Mouse (Mus musculus) embryonic facial prominence, embryonic 10.5 days (tissue): ENCODE measurements around the gene Chst14. TPM values are rescaled to one million over a fixed set of nuclear protein-coding genes. Genes with fewer than 3 reads are reported as not detected.

Experiments used
- DNase-seq: peaks from one replicate; pipeline ENCODE4 v3.0.0-alpha.2; 2017; ENCODE audit warnings: low spot score
- H3K27ac ChIP-seq: fragments of 300-500 bp; sonication (generic); replicated peaks from 2 replicates; pipeline ENCODE4 v1.5.1; 2016; ENCODE audit warnings: mild to moderate bottlenecking
- H3K27me3 ChIP-seq: fragments of 300-500 bp; sonication (generic); replicated peaks from 2 replicates; pipeline ENCODE4 v1.6.1; 2016; ENCODE audit warnings: low read depth, mild to moderate bottlenecking; ENCODE audit not compliant: poor library complexity, severe bottlenecking
- H3K36me3 ChIP-seq: fragments of 300-500 bp; sonication (generic); replicated peaks from 2 replicates; pipeline ENCODE4 v1.6.1; 2016; ENCODE audit warnings: mild to moderate bottlenecking, moderate library complexity
- H3K4me1 ChIP-seq: fragments of 300-500 bp; sonication (generic); 2 replicates; pipeline ENCODE4 v1.6.1; 2016
- H3K4me3 ChIP-seq: fragments of 300-500 bp; sonication (generic); 2 replicates; pipeline ENCODE4 v1.5.1; 2016; ENCODE audit warnings: mild to moderate bottlenecking, moderate library complexity
- H3K9me3 ChIP-seq: fragments of 300-500 bp; sonication (generic); 2 replicates; pipeline ENCODE4 v1.6.1; 2016; ENCODE audit warnings: mild to moderate bottlenecking
- WGBS: fragments of 180-500 bp; shearing (Covaris S2); methylation state at CpG from one replicate; pipeline ENCODE4 v1.1.7; 2016; 5-methylcytosine and 5-hydroxymethylcytosine counted together
- polyA plus RNA-seq: library from polyadenylated mRNA; unstranded; fragments of >200 nt; fragmentation: Nextera tagmentation; extraction: Ambion mirVana; gene quantifications from 2 replicates; pipeline ENCODE4 v1.2.1, GENCODE M21; 2016

The Chst14 gene
- polyA plus RNA-seq, 1 experiment from 2014 or later, result 22.2 TPM

DNA sequence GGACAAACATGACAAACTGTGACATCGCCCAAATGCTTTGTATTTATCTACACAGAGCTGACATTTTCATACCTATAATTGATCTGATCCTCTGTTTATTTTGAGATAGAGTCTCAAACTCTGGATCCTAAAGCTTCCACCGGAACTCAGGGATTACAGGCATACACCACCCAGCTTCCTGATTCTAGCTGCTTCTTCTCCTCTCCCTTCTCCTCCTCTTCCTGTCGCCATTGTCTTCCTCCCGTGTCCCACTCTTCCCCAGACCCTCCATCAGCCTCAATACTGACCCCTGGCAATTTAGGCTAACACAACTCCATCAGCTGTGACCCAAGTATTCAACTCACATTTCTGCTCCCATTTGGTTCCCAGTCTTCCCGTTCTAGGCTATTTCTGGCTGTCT lies 50.6 kb downstream of the Chst14 start:
- peaks cover 77% of the 10 kb centered on the region for H3K27me3 ChIP-seq
- H3K4me3 ChIP-seq, result peak overlapping the region; percentile 76
- peaks cover 24% of the 10 kb centered on the region for H3K4me1 ChIP-seq
- DNase-seq, result no peak
- H3K36me3 ChIP-seq, result no peaks in the 10 kb centered on the region
- H3K27ac ChIP-seq, result peak overlapping the region; percentile 85; the same call in 1 of the 2 replicates
- H3K9me3 ChIP-seq, result no peaks in the 10 kb centered on the region
- 15% methylated on average over 5 of the region's 5 CpGs for WGBS

GRCm38 (mm10) chr2:118978064-118978463 lies 51.8 kb downstream of the Chst14 start:
- Histone ChIP-seq H3K9me3 (no peaks in the 10 kb centered on the region), H3K36me3 (no peaks in the 10 kb centered on the region), H3K27ac (no peak overlapping the region), H3K4me1 (peaks cover 20% of the 10 kb centered on the region), H3K27me3 (peaks cover 70% of the 10 kb centered on the region), H3K4me3 (no peak overlapping the region)
- whole genome bisulfite sequencing, result 24% methylated on average over 6 of the region's 6 CpGs
- peak; percentile 55 for DNase-seq

Other genes starting within 250 kb of the Chst14 start
- gene Ankrd63, start 222.5 kb upstream of the Chst14 start, polyA plus RNA-seq, result not detected in 2 replicates
- 0.41 and 0.44 TPM in 2 replicates for gene Plcb2, start 198.1 kb upstream of the Chst14 start, polyA plus RNA-seq
- gene Inafm2, start 180.7 kb upstream of the Chst14 start, polyA plus RNA-seq, result 15.8 and 16.8 TPM in 2 replicates
- 0.29 and 0.41 TPM in 2 replicates for gene Ccdc9b, start 163.8 kb upstream of the Chst14 start, polyA plus RNA-seq
- not detected in 2 replicates for gene Phgr1, start 153.7 kb upstream of the Chst14 start, polyA plus RNA-seq
- 1.2 and 1.4 TPM in 2 replicates for gene Disp2, start 146.8 kb upstream of the Chst14 start, polyA plus RNA-seq
- 149 and 150 TPM in 2 replicates for gene Knstrn, start 112.5 kb upstream of the Chst14 start, polyA plus RNA-seq
- gene Ivd, start 64.5 kb upstream of the Chst14 start, polyA plus RNA-seq, result 74.0 and 81.3 TPM in 2 replicates
- gene Bahd1, start 26.1 kb upstream of the Chst14 start, polyA plus RNA-seq, result 3.2 and 3.3 TPM in 2 replicates
- 19.9 and 20.5 TPM in 2 replicates for gene Ccdc32, start 102.9 kb downstream of the Chst14 start, polyA plus RNA-seq
- 7.3 and 8.0 TPM in 2 replicates for gene Rpusd2, start 108.3 kb downstream of the Chst14 start, polyA plus RNA-seq
- 54.0 and 58.3 TPM in 2 replicates for gene Knl1, start 120.6 kb downstream of the Chst14 start, polyA plus RNA-seq
- gene Rad51, start 186.3 kb downstream of the Chst14 start, polyA plus RNA-seq, result 90.9 and 94.1 TPM in 2 replicates
- 47.3 and 50.7 TPM in 2 replicates for gene Rmdn3, start 230.5 kb downstream of the Chst14 start, polyA plus RNA-seq
- gene Gchfr, start 241.3 kb downstream of the Chst14 start, polyA plus RNA-seq, result 5.3 and 6.1 TPM in 2 replicates
- gene Gm14137, start 248.0 kb downstream of the Chst14 start, polyA plus RNA-seq, result 0.77 and 1.0 TPM in 2 replicates